Mouse (Mus musculus): ENCODE measurements around the gene Tshz2. TPM values are rescaled to one million over a fixed set of nuclear protein-coding genes. Genes with fewer than 3 reads are reported as not detected.

Tshz2 gene
- polyA plus RNA-seq, 1 experiment from 2014 or later: 1.0 TPM

- no peaks in the 10 kb centered on the region for H3K27me3 ChIP-seq (ENCODE audit: control insufficient read depth, insufficient read depth, low read depth, low read length)
- no peak overlapping the region for H3K4me3 ChIP-seq (ENCODE audit: low read depth, low read length)
- no peak overlapping the region for H3K27ac ChIP-seq (ENCODE audit: low read length)
- 72% methylated on average over 11 of the region's 11 CpGs for WGBS (ENCODE audit: insufficient replicate concordance)
- H3K9me3 ChIP-seq (replicated peaks; ENCODE audit: control insufficient read depth, low read length): no peaks in the 10 kb centered on the region
- no peak overlapping the region for H3K4me2 ChIP-seq (ENCODE audit: low read depth, low read length)
- H3K36me3 ChIP-seq (ENCODE audit: control insufficient read depth, insufficient read depth): no peaks in the 10 kb centered on the region
- ATAC-seq (ENCODE audit: low read depth): no peak
- no peak overlapping the region for H3K9ac ChIP-seq (ENCODE audit: low read depth, low read length)
- H3K4me1 ChIP-seq (ENCODE audit: control insufficient read depth, low read depth, low read length): no peaks in the 10 kb centered on the region
These were observed 402.0 kb downstream of the Tshz2 start for GRCm38 (mm10) chr2:170034794-170035193.

GRCm38 (mm10) chr2:170036791-170037241 lies 404.0 kb downstream of the Tshz2 start:
- no peak overlapping the region for H3K9ac ChIP-seq (ENCODE audit: low read depth, low read length)
- WGBS (ENCODE audit: insufficient replicate concordance): 68% methylated on average over 11 of the region's 11 CpGs
- no peaks in the 10 kb centered on the region for H3K27me3 ChIP-seq (ENCODE audit: control insufficient read depth, insufficient read depth, low read depth, low read length)
- no peak overlapping the region for H3K4me3 ChIP-seq (ENCODE audit: low read depth, low read length)
- H3K36me3 ChIP-seq (ENCODE audit: control insufficient read depth, insufficient read depth): no peaks in the 10 kb centered on the region
- no peaks in the 10 kb centered on the region for H3K4me1 ChIP-seq (ENCODE audit: control insufficient read depth, low read depth, low read length)
- H3K9me3 ChIP-seq (replicated peaks; ENCODE audit: control insufficient read depth, low read length): no peaks in the 10 kb centered on the region
- H3K4me2 ChIP-seq (ENCODE audit: low read depth, low read length): no peak overlapping the region
- ATAC-seq (ENCODE audit: low read depth): no peak
- no peak overlapping the region for H3K27ac ChIP-seq (ENCODE audit: low read length)

- Histone ChIP-seq H3K4me1 (ENCODE audit: control insufficient read depth, low read depth, low read length) (no peaks in the 10 kb centered on the region), H3K4me2 (ENCODE audit: low read depth, low read length) (no peak overlapping the region), H3K27me3 (ENCODE audit: control insufficient read depth, insufficient read depth, low read depth, low read length) (no peaks in the 10 kb centered on the region), H3K9ac (ENCODE audit: low read depth, low read length) (no peak overlapping the region), H3K9me3 (replicated peaks; ENCODE audit: control insufficient read depth, low read length) (no peaks in the 10 kb centered on the region), H3K36me3 (ENCODE audit: control insufficient read depth, insufficient read depth) (no peaks in the 10 kb centered on the region), H3K27ac (ENCODE audit: low read length) (no peak overlapping the region), H3K4me3 (ENCODE audit: low read depth, low read length) (no peak overlapping the region)
- ATAC-seq (ENCODE audit: low read depth): no peak
- 69% methylated on average over 13 of the region's 13 CpGs for WGBS (ENCODE audit: insufficient replicate concordance)
These were observed 404.5 kb downstream of the Tshz2 start for GRCm38 (mm10) chr2:170037346-170037745.

- no peak overlapping the region for H3K4me3 ChIP-seq (ENCODE audit: low read depth, low read length)
- H3K27ac ChIP-seq (ENCODE audit: low read length): no peak overlapping the region
- H3K9ac ChIP-seq (ENCODE audit: low read depth, low read length): no peak overlapping the region
- H3K4me2 ChIP-seq (ENCODE audit: low read depth, low read length): no peak overlapping the region
- WGBS (ENCODE audit: insufficient replicate concordance): 72% methylated on average over 14 of the region's 14 CpGs
- H3K27me3 ChIP-seq (ENCODE audit: control insufficient read depth, insufficient read depth, low read depth, low read length): no peaks in the 10 kb centered on the region
- no peaks in the 10 kb centered on the region for H3K36me3 ChIP-seq (ENCODE audit: control insufficient read depth, insufficient read depth)
- H3K4me1 ChIP-seq (ENCODE audit: control insufficient read depth, low read depth, low read length): no peaks in the 10 kb centered on the region
- no peaks in the 10 kb centered on the region for H3K9me3 ChIP-seq (replicated peaks; ENCODE audit: control insufficient read depth, low read length)
- no peak for ATAC-seq (ENCODE audit: low read depth)
These were observed 407.0 kb downstream of the Tshz2 start for GRCm38 (mm10) chr2:170039772-170040171.

- no peaks in the 10 kb centered on the region for H3K4me1 ChIP-seq (ENCODE audit: control insufficient read depth, low read depth, low read length)
- no peaks in the 10 kb centered on the region for H3K9me3 ChIP-seq (replicated peaks; ENCODE audit: control insufficient read depth, low read length)
- no peak overlapping the region for H3K9ac ChIP-seq (ENCODE audit: low read depth, low read length)
- H3K36me3 ChIP-seq (ENCODE audit: control insufficient read depth, insufficient read depth): no peaks in the 10 kb centered on the region
- H3K27me3 ChIP-seq (ENCODE audit: control insufficient read depth, insufficient read depth, low read depth, low read length): no peaks in the 10 kb centered on the region
- no peak overlapping the region for H3K4me3 ChIP-seq (ENCODE audit: low read depth, low read length)
- 51% methylated on average over 9 of the region's 9 CpGs for WGBS (ENCODE audit: insufficient replicate concordance)
- no peak overlapping the region for H3K4me2 ChIP-seq (ENCODE audit: low read depth, low read length)
- H3K27ac ChIP-seq (ENCODE audit: low read length): no peak overlapping the region
- ATAC-seq (ENCODE audit: low read depth): no peak
These were observed 408.3 kb downstream of the Tshz2 start for GRCm38 (mm10) chr2:170041101-170041500.

- whole genome bisulfite sequencing (ENCODE audit: insufficient replicate concordance): 67% methylated on average over 12 of the region's 12 CpGs
- Histone ChIP-seq H3K27ac (ENCODE audit: low read length) (no peak overlapping the region), H3K27me3 (ENCODE audit: control insufficient read depth, insufficient read depth, low read depth, low read length) (no peaks in the 10 kb centered on the region), H3K4me2 (ENCODE audit: low read depth, low read length) (no peak overlapping the region), H3K4me3 (ENCODE audit: low read depth, low read length) (no peak overlapping the region), H3K4me1 (ENCODE audit: control insufficient read depth, low read depth, low read length) (no peaks in the 10 kb centered on the region), H3K9me3 (replicated peaks; ENCODE audit: control insufficient read depth, low read length) (no peaks in the 10 kb centered on the region), H3K36me3 (ENCODE audit: control insufficient read depth, insufficient read depth) (no peaks in the 10 kb centered on the region), H3K9ac (ENCODE audit: low read depth, low read length) (no peak overlapping the region)
- ATAC-seq (ENCODE audit: low read depth): no peak
These were observed 409.8 kb downstream of the Tshz2 start for GRCm38 (mm10) chr2:170042471-170043213.

- H3K9ac ChIP-seq (ENCODE audit: low read depth, low read length): no peak overlapping the region
- no peaks in the 10 kb centered on the region for H3K36me3 ChIP-seq (ENCODE audit: control insufficient read depth, insufficient read depth)
- 60% methylated on average over 7 of the region's 10 CpGs for WGBS (ENCODE audit: insufficient replicate concordance)
- H3K4me1 ChIP-seq (ENCODE audit: control insufficient read depth, low read depth, low read length): no peaks in the 10 kb centered on the region
- no peak overlapping the region for H3K4me3 ChIP-seq (ENCODE audit: low read depth, low read length)
- no peak overlapping the region for H3K27ac ChIP-seq (ENCODE audit: low read length)
- H3K9me3 ChIP-seq (replicated peaks; ENCODE audit: control insufficient read depth, low read length): no peaks in the 10 kb centered on the region
- H3K27me3 ChIP-seq (ENCODE audit: control insufficient read depth, insufficient read depth, low read depth, low read length): no peaks in the 10 kb centered on the region
- ATAC-seq (ENCODE audit: low read depth): no peak
- no peak overlapping the region for H3K4me2 ChIP-seq (ENCODE audit: low read depth, low read length)
These were observed 410.5 kb downstream of the Tshz2 start for GRCm38 (mm10) chr2:170043290-170043689.

GRCm38 (mm10) chr2:170045896-170046295 lies 413.1 kb downstream of the Tshz2 start:
- ATAC-seq (ENCODE audit: low read depth): no peak
- H3K36me3 ChIP-seq (ENCODE audit: control insufficient read depth, insufficient read depth): no peaks in the 10 kb centered on the region
- no peak overlapping the region for H3K4me2 ChIP-seq (ENCODE audit: low read depth, low read length)
- H3K4me1 ChIP-seq (ENCODE audit: control insufficient read depth, low read depth, low read length): no peaks in the 10 kb centered on the region
- no peak overlapping the region for H3K4me3 ChIP-seq (ENCODE audit: low read depth, low read length)
- 68% methylated on average over 11 of the region's 11 CpGs for WGBS (ENCODE audit: insufficient replicate concordance)
- no peaks in the 10 kb centered on the region for H3K9me3 ChIP-seq (replicated peaks; ENCODE audit: control insufficient read depth, low read length)
- H3K27ac ChIP-seq (ENCODE audit: low read length): no peak overlapping the region
- H3K9ac ChIP-seq (ENCODE audit: low read depth, low read length): no peak overlapping the region
- no peaks in the 10 kb centered on the region for H3K27me3 ChIP-seq (ENCODE audit: control insufficient read depth, insufficient read depth, low read depth, low read length)

GRCm38 (mm10) chr2:170046371-170047145 lies 413.7 kb downstream of the Tshz2 start:
- Histone ChIP-seq H3K9ac (ENCODE audit: low read depth, low read length) (no peak overlapping the region), H3K4me1 (ENCODE audit: control insufficient read depth, low read depth, low read length) (no peaks in the 10 kb centered on the region), H3K27me3 (ENCODE audit: control insufficient read depth, insufficient read depth, low read depth, low read length) (no peaks in the 10 kb centered on the region), H3K4me2 (ENCODE audit: low read depth, low read length) (no peak overlapping the region), H3K36me3 (ENCODE audit: control insufficient read depth, insufficient read depth) (no peaks in the 10 kb centered on the region), H3K4me3 (ENCODE audit: low read depth, low read length) (no peak overlapping the region), H3K9me3 (replicated peaks; ENCODE audit: control insufficient read depth, low read length) (no peaks in the 10 kb centered on the region), H3K27ac (ENCODE audit: low read length) (no peak overlapping the region)
- 0 out of 2 replicates have a peak, but pooled peaks have one; percentile 21 for ATAC-seq (ENCODE audit: low read depth)
- 69% methylated on average over 9 of the region's 9 CpGs for WGBS (ENCODE audit: insufficient replicate concordance)

All from liver, embryonic 16.5 days (tissue).